Mouse (Mus musculus) embryonic facial prominence, embryonic 15.5 days (tissue): Measurements from ENCODE around the gene Skap1. TPM values are rescaled to one million over a fixed set of nuclear protein-coding genes. Genes with fewer than 3 reads are reported as not detected.

ENCODE experiments used
- ATAC-seq: fragments of 200-750 bp; cut with Nextera tagmentation; 2 replicates; pipeline ENCODE4 v1.8.0; 2017; ENCODE audit warnings: low read depth, moderate TSS enrichment; ENCODE audit not compliant: insufficient number of reproducible peaks, low FRiP score, low TSS enrichment
- H3K27ac ChIP-seq: fragments of 300-500 bp; sonication (generic); replicated peaks from 2 replicates; pipeline ENCODE4 v1.5.1; 2015; ENCODE audit warnings: mild to moderate bottlenecking, inconsistent platforms
- H3K27me3 ChIP-seq: fragments of 300-500 bp; sonication (generic); 2 replicates; pipeline ENCODE4 v1.6.1; 2015; ENCODE audit warnings: inconsistent platforms
- H3K36me3 ChIP-seq: fragments of 300-500 bp; sonication (generic); 2 replicates; pipeline ENCODE4 v1.6.1; 2015; ENCODE audit warnings: mild to moderate bottlenecking, inconsistent platforms
- H3K4me1 ChIP-seq: fragments of 300-500 bp; sonication (generic); 2 replicates; pipeline ENCODE4 v1.6.1; 2015; ENCODE audit warnings: inconsistent platforms
- H3K4me2 ChIP-seq: fragments of 300-500 bp; sonication (generic); replicated peaks from 2 replicates; pipeline ENCODE4 v1.6.1; 2015; ENCODE audit warnings: mild to moderate bottlenecking, inconsistent platforms
- H3K4me3 ChIP-seq: fragments of 300-500 bp; sonication (generic); replicated peaks from 2 replicates; pipeline ENCODE4 v1.5.1; 2015; ENCODE audit warnings: mild to moderate bottlenecking, inconsistent platforms
- H3K9ac ChIP-seq: fragments of 300-500 bp; sonication (generic); 2 replicates; pipeline ENCODE4 v1.6.1; 2015; ENCODE audit warnings: inconsistent platforms
- H3K9me3 ChIP-seq: fragments of 300-500 bp; sonication (generic); replicated peaks from 2 replicates; pipeline ENCODE4 v1.6.1; 2016; ENCODE audit warnings: inconsistent platforms
- WGBS: fragments of 180-500 bp; shearing (Covaris S2); methylation state at CpG from one replicate; pipeline ENCODE4 v1.1.7; 2015; 5-methylcytosine and 5-hydroxymethylcytosine counted together
- polyA plus RNA-seq: library from polyadenylated mRNA; unstranded; fragments of >200 nt; fragmentation: Nextera tagmentation; extraction: Ambion mirVana; gene quantifications from 2 replicates; pipeline ENCODE4 v1.2.1, GENCODE M21; 2015

The Skap1 gene
- polyA plus RNA-seq, 1 experiment from 2014 or later = 2.3 TPM

GRCm38 (mm10) chr11:96438787-96439186 is 25.6 kb upstream of the Skap1 start:
- Histone ChIP-seq H3K27ac (no peak overlapping the region), H3K4me1 (no peaks in the 10 kb centered on the region), H3K36me3 (no peaks in the 10 kb centered on the region), H3K27me3 (peaks cover 31% of the 10 kb centered on the region), H3K4me2 (no peak overlapping the region), H3K9ac (no peak overlapping the region), H3K9me3 (no peaks in the 10 kb centered on the region), H3K4me3 (no peak overlapping the region)
- WGBS = 7% methylated on average over 7 of the region's 7 CpGs
- no peak for ATAC-seq

- H3K27me3 ChIP-seq = peaks cover 34% of the 10 kb centered on the region
- H3K27ac ChIP-seq = no peak overlapping the region
- H3K9me3 ChIP-seq = no peaks in the 10 kb centered on the region
- H3K4me2 ChIP-seq = no peak overlapping the region
- no peak overlapping the region for H3K9ac ChIP-seq
- ATAC-seq = no peak
- no peak overlapping the region for H3K4me3 ChIP-seq
- no peaks in the 10 kb centered on the region for H3K36me3 ChIP-seq
- H3K4me1 ChIP-seq = no peaks in the 10 kb centered on the region
- WGBS = 60% methylated on average over 12 of the region's 12 CpGs
These were observed 22.7 kb upstream of the Skap1 start for GRCm38 (mm10) chr11:96441546-96442185.

- H3K27ac ChIP-seq = no peak overlapping the region
- H3K9ac ChIP-seq = no peak overlapping the region
- no peaks in the 10 kb centered on the region for H3K9me3 ChIP-seq
- H3K27me3 ChIP-seq = peaks cover 28% of the 10 kb centered on the region
- no peak overlapping the region for H3K4me2 ChIP-seq
- 79% methylated on average over 5 of the region's 5 CpGs for WGBS
- ATAC-seq = no peak
- no peaks in the 10 kb centered on the region for H3K36me3 ChIP-seq
- H3K4me3 ChIP-seq = no peak overlapping the region
- H3K4me1 ChIP-seq = no peaks in the 10 kb centered on the region
These were observed 21.9 kb upstream of the Skap1 start for GRCm38 (mm10) chr11:96442468-96442867.

- Histone ChIP-seq H3K27me3 (peaks cover 2% of the 10 kb centered on the region; the same call in 1 of the 2 replicates), H3K9ac (no peak overlapping the region), H3K36me3 (no peaks in the 10 kb centered on the region), H3K4me3 (no peak overlapping the region), H3K4me1 (no peaks in the 10 kb centered on the region), H3K9me3 (no peaks in the 10 kb centered on the region), H3K27ac (no peak overlapping the region), H3K4me2 (no peak overlapping the region)
- no peak for ATAC-seq
- 64% methylated on average over 24 of the region's 24 CpGs for WGBS
These were observed 16.5 kb upstream of the Skap1 start for GRCm38 (mm10) chr11:96447931-96448330.

- Histone ChIP-seq H3K9me3 (no peaks in the 10 kb centered on the region), H3K4me2 (no peak overlapping the region), H3K4me1 (no peaks in the 10 kb centered on the region), H3K4me3 (no peak overlapping the region), H3K9ac (no peak overlapping the region), H3K27me3 (peaks cover 3% of the 10 kb centered on the region; the same call in 1 of the 2 replicates), H3K27ac (no peak overlapping the region), H3K36me3 (no peaks in the 10 kb centered on the region)
- 70% methylated on average over 5 of the region's 5 CpGs for WGBS
- no peak for ATAC-seq
These were observed 9.3 kb upstream of the Skap1 start for GRCm38 (mm10) chr11:96455111-96455510.

- Histone ChIP-seq H3K27me3 (peaks cover 3% of the 10 kb centered on the region; the same call in 1 of the 2 replicates), H3K9ac (no peak overlapping the region), H3K9me3 (no peaks in the 10 kb centered on the region), H3K36me3 (no peaks in the 10 kb centered on the region), H3K27ac (no peak overlapping the region), H3K4me2 (no peak overlapping the region), H3K4me3 (no peak overlapping the region), H3K4me1 (no peaks in the 10 kb centered on the region)
- 83% methylated on average over 6 of the region's 6 CpGs for WGBS
- ATAC-seq = no peak
These were observed 8.6 kb upstream of the Skap1 start for GRCm38 (mm10) chr11:96455699-96456326.

GRCm38 (mm10) chr11:96456508-96457305 is 7.7 kb upstream of the Skap1 start:
- 36% methylated on average over 12 of the region's 12 CpGs for WGBS
- ATAC-seq = no peak
- Histone ChIP-seq H3K4me2 (no peak overlapping the region), H3K4me1 (no peaks in the 10 kb centered on the region), H3K36me3 (no peaks in the 10 kb centered on the region), H3K4me3 (no peak overlapping the region), H3K27ac (no peak overlapping the region), H3K9ac (no peak overlapping the region), H3K9me3 (no peaks in the 10 kb centered on the region), H3K27me3 (peaks cover 11% of the 10 kb centered on the region)

GRCm38 (mm10) chr11:96461766-96462165 is 2.6 kb upstream of the Skap1 start:
- WGBS = 50% methylated on average over 4 of the region's 4 CpGs
- Histone ChIP-seq H3K27ac (no peak overlapping the region), H3K9ac (no peak overlapping the region), H3K27me3 (peaks cover 53% of the 10 kb centered on the region), H3K4me2 (no peak overlapping the region), H3K4me3 (no peak overlapping the region), H3K4me1 (peaks cover 8% of the 10 kb centered on the region), H3K36me3 (no peaks in the 10 kb centered on the region), H3K9me3 (no peaks in the 10 kb centered on the region)
- ATAC-seq = no peak

- no peak overlapping the region for H3K9ac ChIP-seq
- H3K36me3 ChIP-seq = no peaks in the 10 kb centered on the region
- 15% methylated on average over 9 of the region's 9 CpGs for WGBS
- no peak overlapping the region for H3K27ac ChIP-seq
- no peak overlapping the region for H3K4me2 ChIP-seq
- peaks cover 53% of the 10 kb centered on the region for H3K27me3 ChIP-seq
- no peak overlapping the region for H3K4me3 ChIP-seq
- ATAC-seq = no peak
- no peaks in the 10 kb centered on the region for H3K9me3 ChIP-seq
- H3K4me1 ChIP-seq = peaks cover 8% of the 10 kb centered on the region
These were observed 2.1 kb upstream of the Skap1 start for GRCm38 (mm10) chr11:96462191-96462752.

GRCm38 (mm10) chr11:96464716-96465060 is 295 bp downstream of the Skap1 start:
- Histone ChIP-seq H3K36me3 (no peaks in the 10 kb centered on the region), H3K4me3 (peak overlapping the region; percentile 22), H3K9me3 (no peaks in the 10 kb centered on the region), H3K4me2 (peak overlapping the region; percentile 44), H3K9ac (no peak overlapping the region), H3K27ac (no peak overlapping the region), H3K4me1 (peaks cover 8% of the 10 kb centered on the region), H3K27me3 (peaks cover 54% of the 10 kb centered on the region)
- WGBS = 23% methylated on average over 5 of the region's 5 CpGs
- no peak for ATAC-seq

GRCm38 (mm10) chr11:96465426-96466056 is 1.1 kb downstream of the Skap1 start:
- H3K9ac ChIP-seq = no peak overlapping the region
- 87% methylated on average over 10 of the region's 10 CpGs for WGBS

More at GRCm38 (mm10) chr11:96465426-96466056, 1.1 kb downstream of the Skap1 start:
- H3K27ac ChIP-seq = no peak overlapping the region
- H3K36me3 ChIP-seq = no peaks in the 10 kb centered on the region
- peaks cover 8% of the 10 kb centered on the region for H3K4me1 ChIP-seq
- H3K4me3 ChIP-seq = no peak overlapping the region
- H3K9me3 ChIP-seq = no peaks in the 10 kb centered on the region
- H3K4me2 ChIP-seq = no peak overlapping the region
- ATAC-seq = no peak
- H3K27me3 ChIP-seq = peaks cover 54% of the 10 kb centered on the region
